Mouse (Mus musculus): ENCODE data around the gene Caskin1. TPM values are rescaled to one million over a fixed set of nuclear protein-coding genes. Genes with fewer than 3 reads are reported as not detected.
A peak's percentile ranks its signal among the peaks of the same experiment; 100 is the strongest.

Caskin1 gene
- polyA plus RNA-seq, 1 experiment = not detected

DNA sequence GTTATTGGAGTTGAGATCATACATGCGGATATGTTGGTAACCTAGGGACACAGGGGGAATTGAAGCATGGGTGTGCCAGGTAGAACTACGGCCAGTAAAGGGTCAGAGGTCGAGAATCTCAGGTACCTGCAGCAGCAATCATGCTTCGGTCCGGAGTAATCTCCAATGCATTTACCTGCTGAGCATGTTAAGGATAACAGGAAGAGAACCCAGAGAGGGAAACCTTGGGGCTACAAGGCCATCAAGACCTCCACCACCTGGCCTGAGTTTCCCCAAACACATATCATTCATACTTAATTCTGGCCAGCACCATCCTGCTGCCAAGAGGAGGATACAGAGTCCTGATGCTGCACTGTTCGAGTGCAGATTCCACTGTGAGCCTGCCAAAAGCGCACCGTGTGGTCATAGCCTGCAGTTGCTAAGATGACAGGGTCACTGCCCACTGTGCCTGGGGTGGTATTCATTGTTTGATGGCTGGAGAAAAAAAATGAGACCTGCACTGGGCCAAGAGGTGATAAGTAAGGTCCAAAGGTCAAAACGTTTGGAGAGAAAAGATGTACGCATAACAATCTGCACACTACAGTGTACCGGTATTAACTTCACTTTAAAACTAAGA lies 10.3 kb upstream of the Caskin1 start:
- Histone ChIP-seq H3K4me1 (ENCODE audit: control insufficient read depth, insufficient read depth, low read length) (no peaks in the 10 kb centered on the region; the same call in 1 of the 2 replicates), H3K27ac (ENCODE audit: insufficient read depth, low read length) (no peak overlapping the region), H3K4me3 (ENCODE audit: insufficient read depth, low read length) (peak overlapping the region; percentile 38)
- TF ChIP-seq POLR2A (IDR thresholded peaks at IDR 0.05; ENCODE audit: low read depth, low read length) (no peak), CTCF (IDR thresholded peaks at IDR 0.05; ENCODE audit: borderline replicate concordance, insufficient read depth, low read length) (0 out of 2 replicates have a peak, but pooled peaks have one; percentile 15)

- peak within 1 kb of the TSS; percentile 57 for H3K4me3 ChIP-seq (ENCODE audit: insufficient read depth, low read length)
- H3K4me1 ChIP-seq (ENCODE audit: control insufficient read depth, insufficient read depth, low read length) = no peaks in the 10 kb centered on the region; the same call in 1 of the 2 replicates
- peak within 1 kb of the TSS; percentile 73 for H3K27ac ChIP-seq (ENCODE audit: insufficient read depth, low read length)
- TF ChIP-seq POLR2A (IDR thresholded peaks at IDR 0.05; ENCODE audit: low read depth, low read length) (peak; percentile 96), CTCF (IDR thresholded peaks at IDR 0.05; ENCODE audit: borderline replicate concordance, insufficient read depth, low read length) (peak; percentile 98)
Measured at GRCm38 (mm10) chr17:24478663-24479380, 9.6 kb upstream of the Caskin1 start, which contains the start of gene Mlst8. Mlst8 (minus strand) TSS chr17:24479078.

DNA sequence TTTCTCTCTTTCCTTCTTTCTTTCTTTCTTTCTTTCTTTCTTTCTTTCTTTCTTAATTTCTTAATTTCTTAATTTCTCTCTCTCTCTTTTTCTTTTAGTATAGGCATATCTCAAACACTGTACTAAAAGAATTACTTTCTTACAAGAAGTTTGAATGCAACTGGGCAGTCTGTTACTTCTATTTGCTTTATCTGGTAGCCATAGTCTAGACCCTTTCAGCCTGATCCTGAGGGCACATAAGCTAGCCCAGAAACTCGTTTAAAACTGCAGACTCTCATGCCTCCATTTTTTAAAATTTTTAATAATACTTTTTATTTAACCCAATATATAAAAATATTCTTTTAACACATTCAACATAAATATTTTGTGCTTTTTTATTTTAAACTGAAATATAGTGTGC lies 9.0 kb upstream of the Caskin1 start:
- no peak overlapping the region for H3K27ac ChIP-seq (ENCODE audit: insufficient read depth, low read length)

DNA sequence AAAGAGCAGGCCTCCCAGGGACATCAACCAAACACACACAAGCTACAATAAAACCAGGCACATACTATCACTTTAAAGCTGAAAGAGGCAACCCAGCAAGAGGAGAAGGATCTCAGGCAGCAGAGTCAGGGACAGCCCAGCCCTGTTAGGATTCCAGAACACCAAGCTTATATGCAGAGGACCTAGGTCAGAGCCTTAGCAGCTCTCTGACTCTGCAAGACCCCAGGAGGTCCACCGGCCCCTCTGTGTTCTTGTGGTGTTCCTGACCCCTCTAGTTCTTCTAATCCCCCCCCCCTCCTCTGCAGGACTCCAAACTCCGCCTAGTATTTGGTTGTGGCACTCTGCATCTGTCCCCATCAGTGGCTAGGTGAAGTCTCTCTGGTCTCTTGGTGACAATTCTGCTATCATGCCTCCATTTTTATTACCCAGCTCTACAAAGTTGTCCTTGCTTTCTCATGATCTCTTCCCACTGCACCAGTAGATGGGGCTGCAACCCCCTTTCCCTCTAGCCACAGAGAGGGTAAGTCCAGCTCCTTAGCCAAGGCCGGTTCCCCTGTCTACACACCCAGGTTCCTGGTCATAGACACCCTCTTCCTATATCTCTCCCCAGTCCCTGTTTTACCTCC lies 8.1 kb upstream of the Caskin1 start:
- H3K4me1 ChIP-seq (ENCODE audit: control insufficient read depth, insufficient read depth, low read length) = no peaks in the 10 kb centered on the region; the same call in 1 of the 2 replicates
- peak; percentile 20; the same call in 1 of the 2 replicates for TF ChIP-seq CTCF (IDR thresholded peaks at IDR 0.05; ENCODE audit: borderline replicate concordance, insufficient read depth, low read length)
- TF ChIP-seq POLR2A (IDR thresholded peaks at IDR 0.05; ENCODE audit: low read depth, low read length) = no peak
- H3K27ac ChIP-seq (ENCODE audit: insufficient read depth, low read length) = no peak overlapping the region
- no peak overlapping the region for H3K4me3 ChIP-seq (ENCODE audit: insufficient read depth, low read length)

More for the DNA sequence above, 9.0 kb upstream of the Caskin1 start:
- no peak for TF ChIP-seq POLR2A (IDR thresholded peaks at IDR 0.05; ENCODE audit: low read depth, low read length)
- no peak for TF ChIP-seq CTCF (IDR thresholded peaks at IDR 0.05; ENCODE audit: borderline replicate concordance, insufficient read depth, low read length)
- Histone ChIP-seq H3K4me1 (ENCODE audit: control insufficient read depth, insufficient read depth, low read length) (no peaks in the 10 kb centered on the region; the same call in 1 of the 2 replicates), H3K4me3 (ENCODE audit: insufficient read depth, low read length) (peak overlapping the region; percentile 40)

- Histone ChIP-seq H3K27ac (ENCODE audit: insufficient read depth, low read length) (no peak overlapping the region), H3K4me3 (ENCODE audit: insufficient read depth, low read length) (no peak overlapping the region), H3K4me1 (ENCODE audit: control insufficient read depth, insufficient read depth, low read length) (no peaks in the 10 kb centered on the region; the same call in 1 of the 2 replicates)
- no peak for TF ChIP-seq CTCF (IDR thresholded peaks at IDR 0.05; ENCODE audit: borderline replicate concordance, insufficient read depth, low read length)
- TF ChIP-seq POLR2A (IDR thresholded peaks at IDR 0.05; ENCODE audit: low read depth, low read length) = no peak
Measured at GRCm38 (mm10) chr17:24481027-24481815, 7.2 kb upstream of the Caskin1 start.

DNA sequence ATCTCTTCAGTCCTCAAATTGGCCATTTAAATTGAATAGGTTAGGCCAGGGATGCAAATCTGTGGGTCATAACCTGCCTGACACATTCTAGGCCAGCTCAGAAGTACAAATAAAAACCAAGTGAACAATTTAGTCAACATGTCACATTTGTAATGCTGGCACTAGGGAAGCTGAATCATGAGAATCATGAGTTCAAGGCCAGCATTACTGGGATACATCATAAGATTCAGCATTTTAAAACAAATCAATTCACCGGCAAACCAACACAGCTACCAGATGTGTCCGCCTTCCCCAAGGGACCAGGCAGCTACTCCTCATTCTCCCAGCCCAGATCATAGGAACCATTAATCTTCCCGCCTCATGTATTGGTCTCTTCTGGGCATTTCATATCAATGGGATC lies 4.9 kb upstream of the Caskin1 start:
- TF ChIP-seq POLR2A (IDR thresholded peaks at IDR 0.05; ENCODE audit: low read depth, low read length) = no peak
- no peak overlapping the region for H3K27ac ChIP-seq (ENCODE audit: insufficient read depth, low read length)
- H3K4me1 ChIP-seq (ENCODE audit: control insufficient read depth, insufficient read depth, low read length) = no peaks in the 10 kb centered on the region; the same call in 1 of the 2 replicates
- no peak overlapping the region for H3K4me3 ChIP-seq (ENCODE audit: insufficient read depth, low read length)

GRCm38 (mm10) chr17:24485090-24485860 lies 3.1 kb upstream of the Caskin1 start:
- Histone ChIP-seq H3K4me3 (ENCODE audit: insufficient read depth, low read length) (no peak overlapping the region), H3K4me1 (ENCODE audit: control insufficient read depth, insufficient read depth, low read length) (no peaks in the 10 kb centered on the region), H3K27ac (ENCODE audit: insufficient read depth, low read length) (no peak overlapping the region)
- TF ChIP-seq CTCF (IDR thresholded peaks at IDR 0.05; ENCODE audit: borderline replicate concordance, insufficient read depth, low read length) (no peak), POLR2A (IDR thresholded peaks at IDR 0.05; ENCODE audit: low read depth, low read length) (no peak)

DNA sequence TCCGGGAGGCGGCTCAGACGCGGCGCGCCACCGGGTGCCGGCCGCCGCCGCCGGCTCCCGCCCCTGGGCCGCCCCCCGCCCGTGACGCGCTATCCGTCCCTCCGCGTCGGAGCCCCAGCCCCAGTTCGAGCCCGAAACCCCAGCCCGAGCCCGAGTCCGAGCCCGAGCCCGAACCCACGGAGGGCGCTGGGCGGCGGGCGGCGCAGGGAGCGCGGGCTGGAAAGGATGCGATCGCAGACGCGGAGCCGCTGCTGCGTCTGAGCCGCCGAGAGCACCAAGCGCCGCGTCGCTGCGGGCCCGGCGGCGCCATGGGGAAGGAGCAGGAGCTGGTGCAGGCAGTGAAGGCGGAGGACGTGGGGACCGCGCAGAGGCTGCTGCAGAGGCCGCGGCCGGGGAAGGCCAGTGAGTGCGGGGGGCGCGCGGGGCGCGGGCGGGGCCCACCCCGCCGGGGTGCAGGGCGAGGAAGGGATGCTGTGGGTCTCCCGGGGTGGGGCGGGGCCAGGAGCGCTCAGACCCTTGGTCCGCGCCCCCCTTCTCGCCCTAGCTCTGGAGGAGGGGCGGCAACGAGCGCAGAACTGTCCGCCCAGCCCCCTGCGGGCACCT lies 362 bp downstream of the Caskin1 start:
- H3K27ac ChIP-seq (ENCODE audit: insufficient read depth, low read length) = no peak overlapping the region
- peak overlapping the region; percentile 42 for H3K4me3 ChIP-seq (ENCODE audit: insufficient read depth, low read length)
- TF ChIP-seq POLR2A (IDR thresholded peaks at IDR 0.05; ENCODE audit: low read depth, low read length) (no peak), CTCF (IDR thresholded peaks at IDR 0.05; ENCODE audit: borderline replicate concordance, insufficient read depth, low read length) (no peak)
- H3K4me1 ChIP-seq (ENCODE audit: control insufficient read depth, insufficient read depth, low read length) = no peaks in the 10 kb centered on the region

All from embryonic fibroblast, embryonic 13.5 days (primary cell).